Mouse (Mus musculus) lung, postnatal 14 days (tissue): ENCODE measurements around the gene Nln.

Experiments used
- DNase-seq: peaks from one replicate; pipeline ENCODE4 v3.0.0; 2021

The Nln gene

GRCm38 (mm10) chr13:104095955-104096354 is 13.5 kb downstream of the Nln start:
- DNase-seq = no peak

GRCm38 (mm10) chr13:104094531-104095385 is 14.7 kb downstream of the Nln start:
- peak; percentile 26 for DNase-seq

- no peak for DNase-seq
Measured at GRCm38 (mm10) chr13:104091734-104092133, 17.7 kb downstream of the Nln start.

GRCm38 (mm10) chr13:104089387-104089786 is 20.0 kb downstream of the Nln start:
- DNase-seq = peak; percentile 56

- no peak for DNase-seq
Measured at GRCm38 (mm10) chr13:104084600-104084999, 24.8 kb downstream of the Nln start.

GRCm38 (mm10) chr13:104082504-104082903 is 26.9 kb downstream of the Nln start:
- DNase-seq = no peak

- DNase-seq = no peak
Measured at GRCm38 (mm10) chr13:104076993-104077392, 32.4 kb downstream of the Nln start.

- DNase-seq = peak; percentile 74
Measured at GRCm38 (mm10) chr13:104074731-104075130, 34.7 kb downstream of the Nln start.

- no peak for DNase-seq
Measured at GRCm38 (mm10) chr13:104074230-104074629, 35.2 kb downstream of the Nln start.

- DNase-seq = no peak
Measured at GRCm38 (mm10) chr13:104072351-104072750, 37.1 kb downstream of the Nln start.

- DNase-seq = peak; percentile 43
Measured at GRCm38 (mm10) chr13:104070703-104071102, 38.7 kb downstream of the Nln start.

- DNase-seq = peak; percentile 26
Measured at GRCm38 (mm10) chr13:104069216-104069615, 40.2 kb downstream of the Nln start.

GRCm38 (mm10) chr13:104065649-104066347 is 43.6 kb downstream of the Nln start:
- no peak for DNase-seq

- DNase-seq = no peak
Measured at GRCm38 (mm10) chr13:104063061-104063460, 46.4 kb downstream of the Nln start.

- no peak for DNase-seq
Measured at GRCm38 (mm10) chr13:104061975-104062750, 47.3 kb downstream of the Nln start.

- no peak for DNase-seq
Measured at GRCm38 (mm10) chr13:104060231-104060630, 49.2 kb downstream of the Nln start.

GRCm38 (mm10) chr13:104059536-104059935 is 49.9 kb downstream of the Nln start:
- no peak for DNase-seq

- no peak for DNase-seq
Measured at GRCm38 (mm10) chr13:104058761-104059160, 50.7 kb downstream of the Nln start.

- no peak for DNase-seq
Measured at GRCm38 (mm10) chr13:104052271-104052753, 57.1 kb downstream of the Nln start.

GRCm38 (mm10) chr13:104048835-104049234 is 60.6 kb downstream of the Nln start:
- peak; percentile 69 for DNase-seq

GRCm38 (mm10) chr13:104045108-104045507 is 64.3 kb downstream of the Nln start:
- DNase-seq = no peak

GRCm38 (mm10) chr13:104044332-104044731 is 65.1 kb downstream of the Nln start:
- no peak for DNase-seq

- no peak for DNase-seq
Measured at GRCm38 (mm10) chr13:104042738-104043137, 66.7 kb downstream of the Nln start.
